Mouse (Mus musculus): ENCODE results near the gene Ascl1.

Gene Ascl1

DNA sequence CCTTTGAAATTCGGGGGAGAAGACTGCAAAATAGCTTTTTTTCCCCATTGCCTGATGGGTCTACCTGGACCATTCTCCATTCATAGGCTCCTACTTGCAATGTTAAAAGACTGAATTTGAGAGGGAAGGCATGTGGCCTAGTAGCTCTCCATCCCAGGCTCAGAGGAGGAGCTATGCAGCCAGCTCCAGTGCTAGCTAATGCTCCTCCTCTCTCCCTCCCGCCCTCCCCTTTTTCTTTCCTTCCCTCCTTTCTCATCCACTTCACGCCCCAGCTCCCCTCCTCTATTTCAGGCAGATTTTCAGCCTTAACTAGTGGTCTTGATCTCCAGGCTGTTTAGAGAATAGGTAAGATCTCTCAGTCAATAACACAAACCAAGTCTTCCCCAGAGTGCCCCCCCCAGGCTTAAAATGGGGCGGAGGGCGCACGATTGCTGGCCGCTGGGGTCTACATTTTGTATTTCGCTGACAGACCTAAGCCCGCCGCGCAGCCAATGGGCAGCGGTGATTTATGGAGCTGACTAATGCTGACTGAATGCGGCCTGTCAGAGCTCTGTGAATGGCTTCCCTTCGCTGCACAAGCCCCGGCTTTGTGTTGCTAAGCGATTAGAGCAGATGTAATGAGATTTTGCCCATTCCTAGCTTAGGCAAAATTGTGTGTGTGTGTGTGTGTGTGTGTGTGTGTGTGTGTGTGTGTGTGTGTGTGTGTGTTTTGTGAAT lies 4.9 kb downstream of the Ascl1 start:
- in situ Hi-C loops (cut with MboI, MseI): loop anchor here (25.0 kb wide), 1 partner anchor 726 kb away; the partner anchor contains the start of gene Gm49358

DNA sequence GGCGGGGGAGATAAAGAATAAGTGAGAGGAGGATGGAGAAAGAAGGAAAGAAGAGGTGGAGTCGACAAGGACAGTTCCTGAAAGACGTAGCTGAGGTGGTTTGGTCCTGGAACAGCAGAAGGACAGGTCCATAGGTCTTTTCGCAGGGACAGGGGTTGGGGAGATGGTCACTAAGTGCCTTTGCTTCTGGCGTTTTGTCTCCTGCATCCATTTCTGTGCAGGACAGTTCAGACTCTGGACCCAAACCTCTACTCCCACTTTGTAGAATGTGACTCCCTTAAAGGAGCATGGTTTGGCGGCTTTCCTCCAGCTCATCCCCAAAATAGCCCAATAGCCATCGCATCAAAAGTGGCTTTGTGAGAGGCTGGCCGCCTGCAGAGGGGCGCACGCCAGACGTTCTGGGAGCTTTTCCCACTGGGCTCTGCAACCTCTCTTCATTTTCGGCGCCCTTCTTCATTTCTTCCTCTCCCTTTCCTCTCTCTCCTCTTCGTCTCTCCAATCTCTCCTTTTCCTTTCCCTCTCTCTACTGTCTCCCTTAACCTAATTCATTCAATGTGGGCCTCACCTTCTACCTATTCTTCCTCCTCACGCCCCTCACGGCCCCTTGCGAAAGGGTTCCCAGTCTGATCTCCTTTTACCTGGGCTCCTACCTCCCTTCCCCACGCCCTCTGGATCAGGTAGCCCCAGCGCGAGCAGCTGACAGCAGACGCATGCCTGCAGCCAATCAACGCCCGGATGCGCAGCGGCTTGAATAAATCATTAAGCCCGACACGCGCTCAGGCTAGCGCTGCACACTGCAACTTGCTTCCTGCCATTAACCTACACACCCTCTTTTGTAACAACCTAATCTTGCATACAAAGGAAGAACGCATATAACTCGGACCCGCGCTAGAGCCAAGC lies 7.5 kb downstream of the Ascl1 start:
- in situ Hi-C loops (cut with MboI, MseI): loop anchor here (25.0 kb wide), 1 partner anchor 724 kb away; the partner anchor contains the start of gene Gm49358

DNA sequence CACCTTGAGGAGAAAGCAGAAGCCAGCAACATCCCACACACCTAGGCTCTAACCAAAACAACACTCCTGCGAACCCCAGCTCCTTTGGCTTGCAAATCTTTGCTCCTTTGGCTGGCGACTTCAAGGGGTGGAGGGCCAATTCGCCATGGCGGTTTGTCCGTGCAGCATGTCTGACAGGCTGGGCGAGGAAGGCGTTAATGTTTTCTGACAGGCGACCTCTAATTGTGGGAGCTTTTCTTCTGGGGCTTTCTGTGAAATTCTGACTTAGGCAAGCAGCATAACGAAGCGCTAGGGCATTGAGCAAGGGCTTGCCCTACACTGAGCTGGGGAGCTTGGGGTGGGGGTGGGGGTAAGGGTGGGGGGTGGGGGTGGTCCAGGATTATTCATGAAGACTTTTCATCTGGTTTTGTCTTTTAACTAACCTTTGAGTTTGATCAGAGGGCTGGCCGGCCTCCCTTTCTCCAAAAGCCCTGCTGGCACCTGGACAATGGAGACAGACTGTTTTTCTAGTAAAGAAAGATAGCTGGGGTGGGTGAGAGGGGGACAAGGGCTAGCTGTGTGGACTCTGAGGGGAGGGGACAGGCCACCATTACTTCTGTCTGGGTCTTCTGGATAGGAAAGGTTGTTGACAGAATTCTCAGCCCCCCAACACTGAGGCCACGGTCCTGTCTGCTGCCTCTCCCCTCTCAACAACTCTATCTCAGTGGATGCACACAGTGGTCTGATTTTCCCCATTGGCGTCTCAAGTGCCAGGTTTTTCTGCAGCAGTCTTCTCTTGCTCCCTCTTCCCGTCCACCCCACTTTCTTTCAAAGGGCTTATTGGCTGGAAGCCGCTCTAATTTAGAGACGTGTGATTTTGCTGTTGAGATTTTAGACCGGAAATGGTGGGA lies 8.4 kb downstream of the Ascl1 start:
- in situ Hi-C loops (cut with MboI, MseI): loop anchor here (25.0 kb wide), 1 partner anchor 723 kb away; the partner anchor contains the start of gene Gm49358

DNA sequence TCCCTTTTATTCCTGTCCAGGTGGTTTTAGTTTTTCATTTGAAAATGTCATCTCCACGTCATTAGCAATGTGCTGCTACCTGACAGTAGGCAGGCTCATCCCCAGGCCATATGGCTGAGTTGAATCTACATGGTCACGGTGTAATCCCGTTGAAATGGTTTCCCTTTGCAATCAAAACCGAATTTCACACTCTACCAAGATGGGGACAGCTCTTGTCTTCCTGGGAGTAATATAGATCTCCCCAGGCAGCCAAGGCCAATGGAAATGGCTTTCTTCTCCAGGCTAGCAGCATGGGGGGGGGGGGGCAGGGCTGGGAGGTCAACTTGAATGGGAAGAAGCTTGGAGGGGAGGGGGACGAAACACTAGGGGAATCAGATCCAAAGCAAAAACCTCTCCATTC lies 15.6 kb downstream of the Ascl1 start:
- in situ Hi-C loops (cut with MboI, MseI): loop anchor here (25.0 kb wide), 1 partner anchor 716 kb away; the partner anchor contains the start of gene Gm49358

DNA sequence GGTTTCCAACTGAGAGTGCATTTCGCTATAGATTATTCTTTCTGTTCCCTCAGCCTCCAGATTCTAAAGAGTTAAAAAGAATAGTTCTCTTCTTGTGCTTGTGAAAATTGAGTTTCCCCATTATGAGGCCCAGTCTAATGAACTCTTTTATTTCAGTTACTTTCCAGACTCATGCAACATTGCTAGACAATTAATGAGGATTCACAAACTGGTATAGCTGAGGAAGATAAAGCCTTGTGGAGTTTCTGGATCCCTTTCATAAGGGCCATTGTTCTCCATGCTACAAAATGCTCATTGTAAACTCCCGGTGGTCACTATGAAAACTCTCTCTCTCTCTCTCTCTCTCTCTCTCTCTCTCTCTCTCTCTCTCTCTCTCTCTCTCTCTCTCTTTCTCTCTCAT lies 18.5 kb downstream of the Ascl1 start:
- in situ Hi-C loops (cut with MboI, MseI): loop anchor here (25.0 kb wide), 1 partner anchor 713 kb away; the partner anchor contains the start of gene Gm49358

DNA sequence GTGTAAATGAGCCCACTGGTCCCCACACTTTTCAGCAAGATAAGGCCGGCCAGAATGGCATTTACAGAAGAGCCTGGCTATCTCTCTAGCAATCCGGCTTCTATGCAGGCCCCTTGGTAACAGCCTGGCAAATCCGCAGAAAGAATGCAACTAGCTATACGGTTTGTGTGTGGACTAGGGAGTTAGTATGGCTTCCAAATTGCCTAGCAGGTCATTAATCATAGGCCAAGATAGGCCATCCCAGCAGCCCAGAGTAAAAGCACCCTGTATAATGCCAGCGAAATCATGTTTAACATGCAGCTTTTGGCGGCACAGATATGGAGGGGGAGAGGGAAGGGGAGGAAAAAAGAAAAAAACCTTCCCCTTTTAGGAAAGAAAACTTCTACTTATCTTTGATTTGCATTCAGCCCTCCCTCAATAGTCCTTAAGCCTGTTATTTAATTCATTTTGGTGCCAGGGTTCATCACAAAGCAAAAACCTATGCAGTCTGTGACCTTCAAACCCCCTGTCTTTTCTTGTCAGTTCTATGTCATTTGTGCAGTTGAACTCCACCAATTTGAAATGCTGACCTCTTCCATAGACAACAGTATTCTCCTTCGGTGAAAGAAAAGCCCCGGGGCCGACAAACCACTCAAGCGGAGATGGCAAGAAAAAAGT lies 19.9 kb downstream of the Ascl1 start:
- in situ Hi-C loops (cut with MboI, MseI): no loop called here

DNA sequence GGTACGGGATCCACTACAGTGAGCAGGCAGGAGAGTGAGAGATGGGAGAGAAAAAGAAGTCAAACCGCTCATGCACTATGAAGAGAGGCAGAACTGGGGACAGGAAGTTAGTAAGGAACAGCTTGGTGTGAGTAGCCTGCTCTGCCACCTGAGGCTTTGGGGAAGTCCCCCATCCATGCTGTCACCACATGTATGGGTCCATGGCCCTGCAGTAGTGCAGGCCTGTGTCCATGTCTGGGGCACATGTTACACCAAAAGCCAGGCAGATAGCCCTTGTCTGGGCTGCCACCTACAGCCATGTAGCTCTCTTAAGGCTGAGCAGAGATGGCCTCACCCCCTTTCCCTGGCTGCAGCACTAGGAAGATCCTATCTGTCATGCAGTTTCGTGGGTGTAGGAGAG lies 42.7 kb downstream of the Ascl1 start:
- in situ Hi-C loops (cut with MboI, MseI): no loop called here

DNA sequence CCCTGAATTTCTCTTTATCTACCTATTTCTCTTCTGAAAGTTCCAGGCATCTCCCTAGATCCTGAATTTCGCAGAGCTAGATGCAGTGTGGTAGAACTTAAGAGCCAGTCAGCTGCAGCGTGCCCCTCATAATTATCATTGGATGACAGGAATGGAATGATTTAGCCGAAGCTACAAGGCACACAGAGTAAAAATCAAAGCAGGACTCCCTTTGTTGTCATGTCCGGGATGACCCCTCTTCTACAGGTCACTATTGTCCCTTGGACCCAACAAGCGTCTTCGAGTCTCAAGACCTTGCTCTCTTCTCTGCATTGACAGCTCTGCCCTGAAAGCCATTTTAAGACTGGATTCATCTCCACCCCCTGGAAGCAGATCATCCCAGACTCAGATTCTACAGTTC lies 44.1 kb downstream of the Ascl1 start:
- in situ Hi-C loops (cut with MboI, MseI): no loop called here

DNA sequence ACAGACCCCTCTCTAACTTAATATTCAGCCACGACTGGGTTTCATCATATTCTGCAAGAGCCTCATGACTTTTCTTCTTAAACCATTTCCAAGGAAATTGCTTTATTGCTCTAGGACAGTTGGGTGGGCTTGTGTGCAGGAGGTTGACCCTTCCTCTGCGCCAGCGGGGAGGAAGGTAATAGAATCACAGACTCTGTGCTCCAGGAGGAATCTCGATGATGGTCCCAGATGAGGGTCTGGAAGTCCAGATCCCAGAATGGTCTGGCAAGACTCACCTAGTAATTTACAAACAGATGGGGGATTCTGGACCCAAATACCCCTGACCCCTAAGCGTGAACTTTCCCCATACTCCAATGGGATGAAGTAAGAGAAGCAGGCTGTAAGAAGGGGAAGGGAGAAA lies 45.2 kb downstream of the Ascl1 start:
- in situ Hi-C loops (cut with MboI, MseI): no loop called here

DNA sequence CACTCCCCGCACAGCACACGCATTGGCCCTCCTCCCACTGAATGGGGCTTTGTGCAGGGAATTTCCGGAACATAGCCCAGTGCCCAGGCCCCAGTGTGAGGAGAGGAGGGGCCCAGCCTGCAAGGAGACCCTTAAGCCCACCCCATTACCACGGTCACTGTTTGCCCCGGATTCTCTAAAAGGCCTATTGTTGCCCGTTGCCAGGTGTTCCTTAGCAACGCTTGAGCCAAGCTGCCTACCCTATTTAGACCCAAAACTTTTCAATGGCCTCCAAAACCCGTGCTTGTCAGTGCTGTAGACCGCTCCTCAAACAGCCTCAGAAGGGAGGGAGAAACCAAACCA lies 45.7 kb downstream of the Ascl1 start:
- in situ Hi-C loops (cut with MboI, MseI): no loop called here

DNA sequence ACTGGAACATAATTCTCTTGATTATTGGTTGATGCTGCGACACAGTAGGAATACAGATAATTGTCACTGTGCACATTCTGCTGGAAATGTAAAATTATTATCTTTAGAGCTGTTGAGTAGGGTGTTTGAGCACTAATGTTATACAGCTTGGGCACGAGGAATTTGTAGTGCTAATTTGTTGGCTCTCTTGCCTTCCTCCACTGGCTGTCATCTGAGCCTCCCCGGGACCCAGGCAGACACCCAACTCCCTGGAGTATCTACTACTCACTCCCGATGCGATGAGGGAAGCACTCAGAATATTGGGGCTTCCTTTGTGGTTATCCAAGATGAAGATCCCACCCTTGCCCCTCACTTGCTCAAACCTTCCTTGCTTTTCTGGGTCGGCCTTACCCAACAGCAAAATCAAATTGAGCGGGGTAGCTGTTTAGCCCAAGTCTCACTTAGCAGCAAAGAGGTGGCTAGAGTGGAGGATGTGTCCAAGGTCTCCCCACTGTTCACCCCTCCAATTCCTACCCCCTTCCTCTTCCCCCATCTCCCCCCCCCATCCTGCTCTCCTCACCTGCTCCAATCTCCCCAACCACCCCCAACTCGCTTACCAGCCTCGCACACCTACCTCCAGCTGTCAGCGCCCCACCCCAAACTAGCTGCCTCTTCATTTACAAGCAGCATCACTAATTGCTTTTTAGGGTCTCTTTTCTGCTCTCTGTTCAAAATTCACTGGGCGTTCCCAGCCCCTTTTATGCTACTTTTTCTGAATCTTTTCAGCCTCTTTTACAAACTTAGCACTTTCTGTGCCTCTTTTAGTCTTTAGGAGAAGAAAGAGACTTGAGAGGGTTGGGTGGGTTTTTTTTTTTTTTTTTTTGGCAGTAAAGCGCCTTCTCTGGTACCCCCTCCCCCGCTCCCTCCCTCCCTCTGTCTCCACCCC lies 46.4 kb downstream of the Ascl1 start:
- in situ Hi-C loops (cut with MboI, MseI): no loop called here

DNA sequence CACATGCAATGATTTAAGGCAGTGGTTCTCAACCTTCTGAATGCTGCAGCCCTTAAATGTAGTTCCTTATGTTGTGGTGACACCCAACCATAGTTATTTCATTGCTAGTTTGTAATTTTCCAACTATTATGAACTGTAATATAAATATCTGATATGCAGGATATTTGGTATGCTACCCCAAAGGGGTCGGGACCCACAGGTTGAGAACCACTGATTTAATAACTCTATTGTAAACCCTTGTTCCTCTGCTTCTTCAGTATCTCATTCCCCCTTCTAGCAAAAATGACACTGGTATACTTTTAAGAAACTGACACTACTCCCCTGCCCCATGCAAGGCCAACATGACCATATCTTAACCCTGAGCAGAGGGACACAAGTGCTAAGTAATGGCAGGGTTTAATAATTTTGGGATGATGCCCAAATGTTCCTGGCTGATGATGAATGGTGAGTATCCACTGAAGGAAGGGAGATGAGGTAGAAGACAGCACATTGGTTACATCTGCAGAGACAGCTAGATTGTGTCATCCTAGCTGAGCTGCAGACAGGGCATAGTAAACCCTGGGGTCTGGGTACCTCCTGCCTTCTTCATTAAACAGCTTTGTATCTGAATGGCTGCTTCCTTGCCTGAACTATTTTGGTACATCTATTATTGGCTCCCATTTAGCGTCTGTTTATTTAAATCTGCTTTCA lies 47.2 kb downstream of the Ascl1 start:
- in situ Hi-C loops (cut with MboI, MseI): no loop called here
